Mouse (Mus musculus): ENCODE results near the gene Tex19.1. TPM values are rescaled to one million over a fixed set of nuclear protein-coding genes. Genes with fewer than 3 reads are reported as not detected.

Gene Tex19.1
- total and polyA plus RNA-seq, 3 experiments = 0.57 to 0.95 TPM; not detected in 1

- TF ChIP-seq MYC (IDR thresholded peaks at IDR 0.05; ENCODE audit: low read depth, low read length) (no peak), JUND (conservative IDR thresholded peaks at IDR 0.05; ENCODE audit: low read depth, low read length) (no peak), ZC3H11A (IDR thresholded peaks at IDR 0.05; ENCODE audit: low read depth, low read length) (0 out of 2 replicates have a peak, but pooled peaks have one; percentile 5), MAX (IDR thresholded peaks at IDR 0.05; ENCODE audit: low read length) (no peak), JUN (IDR thresholded peaks at IDR 0.05; ENCODE audit: insufficient read depth, low read depth, low read length) (no peak), UBTF (IDR thresholded peaks at IDR 0.05; ENCODE audit: low read depth, low read length) (no peak), CHD1 (IDR thresholded peaks at IDR 0.05; ENCODE audit: low read depth, low read length) (no peak), IRF4 (IDR thresholded peaks at IDR 0.05; ENCODE audit: low read depth, low read length) (peak; percentile 64), HCFC1 (IDR thresholded peaks at IDR 0.05; ENCODE audit: low read depth, low read length) (no peak), TCF12 (IDR thresholded peaks at IDR 0.05; ENCODE audit: low read depth, low read length) (no peak), CTCF (conservative IDR thresholded peaks at IDR 0.05 in 1 of 2, IDR thresholded peaks at IDR 0.05 in 1 of 2; ENCODE audit: low read depth in 2 of 2, low read length in 2 of 2) (peak; percentile 92 to 97), ETS1 (conservative IDR thresholded peaks at IDR 0.05; ENCODE audit: low read depth, low read length) (no peak)
Observed at GRCm38 (mm10) chr11:121176285-121177270, 30.6 kb downstream of the Tex19.1 start (continued).

- Histone ChIP-seq H3K9me3 (replicated peaks; ENCODE audit: low read length) (no peaks in the 10 kb centered on the region), H3K4me2 (ENCODE audit: insufficient read depth, low read depth, poor library complexity, severe bottlenecking) (no peak overlapping the region), H3K36me3 (replicated peaks in 1 of 2; ENCODE audit: control insufficient read depth in 1 of 2, insufficient read depth in 1 of 2, low read length in 1 of 2) (peaks cover 0 to 9% of the 10 kb centered on the region in 2 experiments), H3K27me3 (replicated peaks) (no peaks in the 10 kb centered on the region), H3K9ac (ENCODE audit: insufficient read depth, low read depth) (no peak overlapping the region), H3K4me3 (replicated peaks in 1 of 3; ENCODE audit: low read depth in 2 of 3, low read length in 2 of 3, poor library complexity in 1 of 3) (no peak overlapping the region), H3K27ac (ENCODE audit: insufficient read depth, low read depth) (no peak overlapping the region), H3K79me2 (replicated peaks; ENCODE audit: control insufficient read depth, extremely low read depth, insufficient read depth, poor library complexity, severe bottlenecking) (no peaks in the 10 kb centered on the region), H3K4me1 (ENCODE audit: control insufficient read depth in 1 of 2, insufficient read depth in 2 of 2) (peaks cover 0 to 3% of the 10 kb centered on the region in 2 experiments; a peak in 2 of 4 replicates)
- in situ Hi-C loops (cut with MboI; ENCODE audit: low pct_ligation_motif_present, low pct_unique_long_range_greater_than_20kb, low sequenced_read_pairs) (no loop called here), dilution Hi-C loops (cut with MboI; ENCODE audit: extremely low pct_ligation_motif_present, extremely low pct_unique_long_range_greater_than_20kb, low sequenced_read_pairs) (no loop called here)
- TF ChIP-seq EP300 (IDR thresholded peaks at IDR 0.05; ENCODE audit: low read length) (no peak), IRF4 (IDR thresholded peaks at IDR 0.05; ENCODE audit: low read depth, low read length) (peak; percentile 58; the same call in 1 of the 2 replicates)
- no peak for DNase-seq (ENCODE audit: extremely low read depth)
Observed at GRCm38 (mm10) chr11:121189681-121190080, 43.7 kb downstream of the Tex19.1 start.

- no peak overlapping the region for H3K27ac ChIP-seq (ENCODE audit: insufficient read depth, low read depth)
- in situ Hi-C loops (cut with MboI; ENCODE audit: low pct_ligation_motif_present, low pct_unique_long_range_greater_than_20kb, low sequenced_read_pairs) (no loop called here), dilution Hi-C loops (cut with MboI; ENCODE audit: extremely low pct_ligation_motif_present, extremely low pct_unique_long_range_greater_than_20kb, low sequenced_read_pairs) (no loop called here)
- no peak overlapping the region for H3K4me2 ChIP-seq (ENCODE audit: insufficient read depth, low read depth, poor library complexity, severe bottlenecking)
- no peak overlapping the region for H3K9ac ChIP-seq (ENCODE audit: insufficient read depth, low read depth)
- no peaks in the 10 kb centered on the region for H3K79me2 ChIP-seq (replicated peaks; ENCODE audit: control insufficient read depth, extremely low read depth, insufficient read depth, poor library complexity, severe bottlenecking)
- H3K4me1 ChIP-seq (ENCODE audit: control insufficient read depth in 1 of 2, insufficient read depth in 2 of 2) = peaks cover 0 to 3% of the 10 kb centered on the region in 2 experiments; a peak in 2 of 4 replicates
- TF ChIP-seq RCOR1 (conservative IDR thresholded peaks at IDR 0.05; ENCODE audit: low read depth, low read length) (no peak), ELF1 (IDR thresholded peaks at IDR 0.05; ENCODE audit: low read depth, low read length) (no peak), POLR2AphosphoS2 (IDR thresholded peaks at IDR 0.05; ENCODE audit: low read depth, low read length) (no peak), E2F4 (IDR thresholded peaks at IDR 0.05; ENCODE audit: insufficient replicate concordance, low read depth, low read length) (no peak), CHD1 (IDR thresholded peaks at IDR 0.05; ENCODE audit: low read depth, low read length) (no peak), NRF1 (IDR thresholded peaks at IDR 0.05; ENCODE audit: low read depth, low read length) (no peak), RAD21 (IDR thresholded peaks at IDR 0.05; ENCODE audit: low read depth, low read length) (no peak), TBP (conservative IDR thresholded peaks at IDR 0.05; ENCODE audit: low read depth, low read length) (no peak), MAX (IDR thresholded peaks at IDR 0.05; ENCODE audit: low read length) (no peak), MXI1 (IDR thresholded peaks at IDR 0.05; ENCODE audit: low read depth, low read length) (no peak), NELFE (IDR thresholded peaks at IDR 0.05; ENCODE audit: low read depth, low read length) (no peak), SMC3 (IDR thresholded peaks at IDR 0.05; ENCODE audit: low read depth, low read length) (no peak)
- no peak for DNase-seq (ENCODE audit: extremely low read depth)
- no peaks in the 10 kb centered on the region for H3K27me3 ChIP-seq (replicated peaks)
- no peak overlapping the region for H3K4me3 ChIP-seq (replicated peaks in 1 of 3; ENCODE audit: low read depth in 2 of 3, low read length in 2 of 3, poor library complexity in 1 of 3)
- H3K9me3 ChIP-seq (replicated peaks; ENCODE audit: low read length) = no peaks in the 10 kb centered on the region
- peaks cover 0 to 11% of the 10 kb centered on the region in 2 experiments for H3K36me3 ChIP-seq (replicated peaks in 1 of 2; ENCODE audit: control insufficient read depth in 1 of 2, insufficient read depth in 1 of 2, low read length in 1 of 2)
Observed at GRCm38 (mm10) chr11:121192742-121193141, 46.8 kb downstream of the Tex19.1 start.
